Mouse (Mus musculus): ENCODE measurements around the gene Tspan15.

- TF ChIP-seq POLR2A (IDR thresholded peaks at IDR 0.05; ENCODE audit: insufficient read depth, low read length), result no peak
- TF ChIP-seq CTCF (IDR thresholded peaks at IDR 0.05; ENCODE audit: low read depth, low read length), result no peak
- no peak for TF ChIP-seq EP300 (IDR thresholded peaks at IDR 0.05; ENCODE audit: insufficient read depth, low read depth, low read length)
Observed at GRCm38 (mm10) chr10:62228126-62228525, 2.9 kb downstream of the Tspan15 start.
